Mouse (Mus musculus) liver, embryonic 16.5 days (tissue): ENCODE results near the gene Gabpa. TPM values are rescaled to one million over a fixed set of nuclear protein-coding genes. Genes with fewer than 3 reads are reported as not detected.

Experiments used
- ATAC-seq: fragments of 200-750 bp; cut with Nextera tagmentation; 2 replicates; pipeline ENCODE4 v1.8.0; 2017; ENCODE audit warnings: low read depth, mild to moderate bottlenecking, moderate number of reproducible peaks, moderate library complexity
- H3K27ac ChIP-seq: fragments of 300-500 bp; sonication (generic); 2 replicates; pipeline ENCODE4 v1.5.1; 2014; ENCODE audit warnings: mild to moderate bottlenecking, low read length
- H3K27me3 ChIP-seq: fragments of 300-500 bp; sonication (generic); 2 replicates; pipeline ENCODE4 v1.6.1; 2014; ENCODE audit warnings: low read depth, low read length, mixed read lengths; ENCODE audit not compliant: control insufficient read depth, insufficient read depth
- H3K36me3 ChIP-seq: fragments of 300-500 bp; sonication (generic); 2 replicates; pipeline ENCODE4 v1.6.1; 2014; ENCODE audit warnings: mild to moderate bottlenecking; ENCODE audit not compliant: control insufficient read depth, insufficient read depth
- H3K4me1 ChIP-seq: fragments of 300-500 bp; sonication (generic); 2 replicates; pipeline ENCODE4 v1.6.1; 2014; ENCODE audit warnings: low read depth, low read length, mixed read lengths; ENCODE audit not compliant: control insufficient read depth
- H3K4me2 ChIP-seq: fragments of 300-500 bp; sonication (generic); 2 replicates; pipeline ENCODE4 v1.6.1; 2014; ENCODE audit warnings: low read depth, low read length, mixed read lengths
- H3K4me3 ChIP-seq: fragments of 300-500 bp; sonication (generic); 2 replicates; pipeline ENCODE4 v1.5.1; 2014; ENCODE audit warnings: low read depth, mild to moderate bottlenecking, low read length
- H3K9ac ChIP-seq: fragments of 300-500 bp; sonication (generic); 2 replicates; pipeline ENCODE4 v1.6.1; 2014; ENCODE audit warnings: low read depth, low read length
- H3K9me3 ChIP-seq: fragments of 300-500 bp; sonication (generic); replicated peaks from 2 replicates; pipeline ENCODE4 v1.6.1; 2016; ENCODE audit warnings: low read length; ENCODE audit not compliant: control insufficient read depth
- WGBS: fragments of 180-500 bp; shearing (Covaris S2); extraction: QIAGEN DNeasy Blood & Tissue Kit; methylation state at CpG from one replicate; pipeline ENCODE4 v1.1.7; 2014; ENCODE audit not compliant: insufficient replicate concordance; 5-methylcytosine and 5-hydroxymethylcytosine counted together
- polyA plus RNA-seq: library from polyadenylated mRNA; unstranded; fragments of >200 nt; fragmentation: Nextera tagmentation; extraction: Ambion mirVana; gene quantifications from 2 replicates; pipeline ENCODE4 v1.2.1, GENCODE M21; 2015

The Gabpa gene
- polyA plus RNA-seq, 1 experiment from 2014 or later, result 14.5 TPM

DNA sequence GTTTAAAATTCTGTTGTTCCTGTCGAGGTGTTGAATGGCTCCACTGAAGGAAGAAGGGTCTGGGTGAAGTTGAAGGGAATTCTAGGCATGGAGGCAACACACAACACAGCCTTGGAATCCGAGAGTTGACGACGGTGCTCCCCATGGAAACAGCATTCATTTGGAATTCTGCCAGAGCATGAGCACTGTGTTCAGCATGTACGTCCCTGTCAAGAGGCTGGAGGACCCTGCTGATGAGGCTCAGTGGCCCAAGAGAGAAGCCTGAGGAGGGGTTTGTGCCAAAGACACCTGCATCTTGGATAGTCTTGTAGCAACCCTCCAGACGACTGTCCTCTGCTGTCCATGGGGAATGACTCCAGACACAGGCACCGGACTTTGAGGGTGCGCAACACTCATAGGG is 41.4 kb downstream of the Gabpa start:
- no peak overlapping the region for H3K4me2 ChIP-seq
- H3K9ac ChIP-seq, result no peak overlapping the region
- no peaks in the 10 kb centered on the region for H3K4me1 ChIP-seq
- no peak overlapping the region for H3K4me3 ChIP-seq
- H3K27ac ChIP-seq, result no peak overlapping the region
- H3K36me3 ChIP-seq, result no peaks in the 10 kb centered on the region
- no peaks in the 10 kb centered on the region for H3K27me3 ChIP-seq
- WGBS, result 64% methylated on average over 8 of the region's 8 CpGs
- no peak for ATAC-seq
- H3K9me3 ChIP-seq, result no peaks in the 10 kb centered on the region

DNA sequence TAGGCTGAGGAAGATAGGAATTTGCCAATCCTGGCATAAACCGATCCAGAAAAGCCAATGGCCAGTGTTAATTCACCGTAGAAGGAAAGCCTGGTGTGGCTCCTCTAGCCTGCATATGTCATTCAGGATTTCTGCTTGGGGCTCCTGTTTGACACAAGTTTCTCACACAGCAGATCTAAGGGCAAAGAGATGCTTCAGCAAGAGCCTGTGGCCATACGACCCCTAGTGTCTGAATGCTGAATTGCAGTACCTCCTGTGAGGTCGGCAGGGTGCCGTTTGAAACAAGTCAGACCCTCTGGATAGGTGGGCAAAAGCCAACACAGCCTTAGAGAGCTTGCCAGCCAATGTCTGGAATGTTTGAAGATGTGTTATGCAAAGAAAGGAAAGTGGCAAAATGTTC is 44.4 kb downstream of the Gabpa start:
- no peak overlapping the region for H3K4me2 ChIP-seq
- 16% methylated on average over 5 of the region's 5 CpGs for WGBS
- no peaks in the 10 kb centered on the region for H3K36me3 ChIP-seq
- H3K27me3 ChIP-seq, result no peaks in the 10 kb centered on the region
- no peak for ATAC-seq
- H3K4me3 ChIP-seq, result no peak overlapping the region
- no peaks in the 10 kb centered on the region for H3K9me3 ChIP-seq
- no peak overlapping the region for H3K27ac ChIP-seq
- H3K4me1 ChIP-seq, result no peaks in the 10 kb centered on the region
- H3K9ac ChIP-seq, result no peak overlapping the region

DNA sequence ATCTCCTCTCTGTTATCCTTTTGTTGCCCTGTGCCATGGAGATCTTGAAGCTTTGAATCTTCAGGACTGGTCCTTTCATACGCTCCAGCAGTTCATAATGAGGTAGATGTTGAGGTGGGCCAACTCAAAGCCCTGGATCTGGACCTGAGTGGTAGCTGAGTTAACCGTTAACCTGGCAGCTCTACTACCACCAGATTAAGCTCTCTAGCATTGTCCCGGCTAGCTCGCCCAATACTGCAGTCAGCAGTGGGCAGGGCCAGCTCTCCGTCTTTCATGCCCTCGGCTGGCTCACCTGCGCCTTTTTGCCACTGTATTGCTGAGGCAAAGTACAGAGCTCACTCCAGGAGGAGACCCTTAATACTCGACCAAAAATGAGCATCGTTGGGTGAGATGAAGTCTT is 46.4 kb downstream of the Gabpa start:
- Histone ChIP-seq H3K9me3 (no peaks in the 10 kb centered on the region), H3K9ac (no peak overlapping the region), H3K4me1 (no peaks in the 10 kb centered on the region), H3K27me3 (no peaks in the 10 kb centered on the region), H3K4me3 (no peak overlapping the region), H3K4me2 (no peak overlapping the region), H3K27ac (no peak overlapping the region), H3K36me3 (no peaks in the 10 kb centered on the region)
- ATAC-seq, result no peak
- 58% methylated on average over 9 of the region's 9 CpGs for WGBS

DNA sequence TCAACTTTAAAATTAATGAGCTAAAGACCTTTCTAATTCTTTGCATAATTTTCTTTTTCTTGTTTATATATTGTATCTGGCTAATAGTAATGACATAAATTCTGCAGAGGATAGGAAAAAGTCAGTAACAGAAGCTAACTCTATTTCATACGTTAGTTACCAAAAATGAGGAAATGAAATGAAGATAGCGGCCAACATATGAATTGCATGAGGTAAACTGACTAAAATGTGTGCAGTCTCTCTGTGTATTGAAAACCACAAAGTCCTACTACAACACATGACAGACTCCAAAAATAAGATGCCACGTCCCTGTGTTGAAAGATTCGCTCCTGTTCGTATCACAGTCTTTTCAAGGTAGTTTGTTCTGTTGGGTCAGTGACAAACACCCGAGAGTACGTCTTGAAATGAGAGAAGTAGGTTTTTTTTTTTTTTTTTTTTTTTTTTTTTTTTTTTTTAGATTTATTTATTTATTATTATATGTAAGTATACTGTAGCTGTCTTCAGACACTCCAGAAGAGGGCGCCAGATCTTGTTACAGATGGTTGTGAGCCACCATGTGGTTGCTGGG is 47.1 kb downstream of the Gabpa start:
- no peaks in the 10 kb centered on the region for H3K9me3 ChIP-seq
- H3K4me2 ChIP-seq, result no peak overlapping the region
- H3K27me3 ChIP-seq, result no peaks in the 10 kb centered on the region
- WGBS, result 64% methylated on average over 7 of the region's 8 CpGs
- no peaks in the 10 kb centered on the region for H3K36me3 ChIP-seq
- no peak overlapping the region for H3K9ac ChIP-seq
- H3K27ac ChIP-seq, result no peak overlapping the region
- no peak overlapping the region for H3K4me3 ChIP-seq
- ATAC-seq, result no peak
- no peaks in the 10 kb centered on the region for H3K4me1 ChIP-seq

DNA sequence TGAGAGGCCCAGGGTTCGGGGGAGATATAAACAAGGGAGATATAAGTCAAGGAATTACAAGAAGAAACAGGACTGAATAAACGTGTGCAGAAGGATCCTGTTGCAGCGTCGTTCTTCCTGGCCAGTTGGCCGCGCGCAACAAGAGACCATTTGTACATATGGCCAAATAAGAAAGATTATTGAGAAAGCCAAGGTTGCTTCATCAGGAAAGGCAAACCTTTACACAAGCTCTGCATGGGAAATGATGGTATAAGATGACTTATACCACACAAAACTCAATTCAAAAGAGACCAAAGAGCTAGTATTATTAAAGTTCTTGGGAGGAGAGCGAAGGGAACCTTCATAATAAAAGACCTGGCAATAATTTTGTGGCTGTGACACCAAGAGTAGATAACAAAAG is 49.8 kb downstream of the Gabpa start:
- ATAC-seq, result no peak
- H3K27ac ChIP-seq, result no peak overlapping the region
- H3K4me3 ChIP-seq, result no peak overlapping the region
- WGBS, result 63% methylated on average over 8 of the region's 8 CpGs
- no peaks in the 10 kb centered on the region for H3K36me3 ChIP-seq
- no peak overlapping the region for H3K4me2 ChIP-seq
- H3K27me3 ChIP-seq, result no peaks in the 10 kb centered on the region
- H3K9me3 ChIP-seq, result no peaks in the 10 kb centered on the region
- H3K4me1 ChIP-seq, result no peaks in the 10 kb centered on the region
- no peak overlapping the region for H3K9ac ChIP-seq

DNA sequence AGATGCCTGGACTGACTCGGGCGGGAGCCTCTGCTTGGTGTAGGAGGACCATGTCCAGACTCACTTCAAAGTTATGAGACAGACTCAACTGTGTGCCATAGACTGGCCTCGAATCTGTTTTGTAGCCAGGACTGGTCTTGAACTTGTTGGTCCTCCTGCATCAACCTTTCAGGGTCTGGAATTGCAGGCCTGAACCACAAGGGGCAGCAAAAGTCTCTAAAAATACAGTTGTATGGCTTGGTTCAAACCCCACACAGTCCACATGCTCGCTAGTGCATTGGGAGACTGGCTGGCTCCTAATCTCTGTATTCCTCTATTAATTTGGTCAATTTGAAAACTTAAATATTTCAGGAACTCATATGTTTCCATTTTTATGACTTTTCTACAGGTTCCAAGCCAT is 68.3 kb downstream of the Gabpa start:
- H3K4me3 ChIP-seq, result no peak overlapping the region
- 60% methylated on average over 4 of the region's 4 CpGs for WGBS
- no peak overlapping the region for H3K27ac ChIP-seq
- no peak for ATAC-seq
- no peak overlapping the region for H3K9ac ChIP-seq
- H3K27me3 ChIP-seq, result no peaks in the 10 kb centered on the region
- no peak overlapping the region for H3K4me2 ChIP-seq
- H3K4me1 ChIP-seq, result no peaks in the 10 kb centered on the region
- no peaks in the 10 kb centered on the region for H3K36me3 ChIP-seq
- H3K9me3 ChIP-seq, result no peaks in the 10 kb centered on the region

DNA sequence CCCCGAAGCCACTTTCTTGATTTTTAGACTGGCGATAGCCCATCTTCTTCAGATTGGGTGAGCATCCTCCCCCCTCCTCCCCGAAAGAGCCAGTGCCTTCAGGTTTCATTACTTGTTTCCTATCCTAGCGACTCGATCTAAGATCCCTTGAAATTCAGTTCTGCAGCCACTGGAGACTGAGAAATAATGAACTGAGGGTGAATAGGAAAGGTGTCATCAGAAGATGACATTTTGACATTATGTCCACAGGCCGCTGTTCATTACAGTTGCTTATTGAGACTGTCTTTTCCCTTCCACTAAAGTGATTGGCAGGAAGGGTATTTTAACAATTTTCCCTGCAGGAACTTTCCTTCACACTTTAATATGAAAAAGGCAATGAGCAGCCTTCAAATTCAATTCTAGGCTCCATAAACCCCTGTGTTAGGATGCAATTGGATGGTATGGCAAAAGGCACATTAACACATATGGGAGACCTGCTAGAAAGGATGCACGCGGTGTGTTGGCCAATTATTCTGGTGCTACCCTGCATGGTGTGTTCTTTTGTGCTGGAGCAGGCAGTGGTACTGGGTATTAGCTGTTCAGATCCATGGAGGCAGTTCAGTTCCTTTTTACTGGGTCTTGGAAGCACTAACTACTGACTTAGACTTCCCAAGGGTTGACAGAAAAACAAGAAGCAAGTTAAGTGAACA is 76.9 kb downstream of the Gabpa start:
- no peaks in the 10 kb centered on the region for H3K36me3 ChIP-seq
- no peak overlapping the region for H3K4me2 ChIP-seq
- H3K9ac ChIP-seq, result no peak overlapping the region
- H3K4me1 ChIP-seq, result no peaks in the 10 kb centered on the region
- no peak overlapping the region for H3K4me3 ChIP-seq
- no peaks in the 10 kb centered on the region for H3K27me3 ChIP-seq
- H3K27ac ChIP-seq, result no peak overlapping the region
- WGBS, result 71% methylated on average over 8 of the region's 8 CpGs
- ATAC-seq, result no peak
- H3K9me3 ChIP-seq, result no peaks in the 10 kb centered on the region

Other genes with a start within 250 kb of the Gabpa start
- gene Mrpl39, start 99.2 kb upstream of the Gabpa start, polyA plus RNA-seq, result 21.1 and 21.8 TPM in 2 replicates
- gene Jam2, start 60.8 kb upstream of the Gabpa start, polyA plus RNA-seq, result 2.6 and 2.7 TPM in 2 replicates
- gene Atp5j, start 700 bp downstream of the Gabpa start, polyA plus RNA-seq, result 490 and 504 TPM in 2 replicates